ENCODE assay signal across 12 mouse cellular contexts in the genomic region with DNA sequence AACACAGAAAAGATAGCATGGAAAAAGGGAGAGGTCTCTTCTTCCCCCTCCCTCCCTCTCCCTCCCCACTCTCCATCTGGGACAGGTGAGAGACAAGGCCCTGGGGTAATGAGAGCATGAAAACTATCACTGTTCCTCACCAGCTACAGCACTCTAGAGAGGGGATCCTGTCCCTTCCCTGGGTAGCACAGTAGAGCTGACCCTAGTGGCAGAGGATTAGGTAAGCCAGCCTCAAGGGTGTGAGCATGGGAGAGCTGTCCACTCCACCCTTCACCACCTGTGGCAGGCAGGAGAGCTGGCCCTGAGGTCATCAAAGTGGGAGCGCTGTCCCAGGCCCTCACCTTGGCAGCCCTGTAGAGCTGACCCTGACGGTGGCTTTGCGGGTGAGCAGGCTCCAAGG.
"Had no signal": no experiment of that assay in that cellular context is flagged by ENCODE, and none has a peak within 500 bp of the region (broad histone marks: within the 10 kb centered on the region; RNA-seq: fewer than 3 reads in every experiment).

No protein-coding gene starts in this region.

- H3K4me2 ChIP-seq: liver, embryonic 11.5 days; liver, embryonic 15.5 days; lung, embryonic 14.5 days; stomach, embryonic 15.5 days had no signal

- H3K9ac ChIP-seq: liver, embryonic 15.5 days; lung, embryonic 14.5 days; stomach, embryonic 15.5 days had no signal

- H3K27ac ChIP-seq: limb, embryonic 10.5 days; liver, embryonic 15.5 days; stomach, embryonic 15.5 days had no signal

- H3K27me3 ChIP-seq: liver, embryonic 15.5 days; stomach, embryonic 15.5 days had no signal

- DNase-seq: kidney, adult 8-10 months; kidney, postnatal 25 days; lung, embryonic 14.5 days; lung, postnatal 10 days; lung, postnatal 4 days; right cerebral cortex, postnatal 14 days; thymus, postnatal 4 days had no signal

- H3K4me3 ChIP-seq: limb, embryonic 10.5 days; liver, embryonic 15.5 days; stomach, embryonic 15.5 days had no signal

- ATAC-seq: intestine, postnatal 0 days had no signal

- H3K36me3 ChIP-seq: limb, embryonic 10.5 days; liver, embryonic 15.5 days; stomach, embryonic 15.5 days had no signal

- H3K9me3 ChIP-seq: limb, embryonic 10.5 days; liver, embryonic 15.5 days; stomach, embryonic 15.5 days had no signal

- H3K4me1 ChIP-seq: limb, embryonic 10.5 days; liver, embryonic 15.5 days; stomach, embryonic 15.5 days had no signal
